Mouse (Mus musculus) liver, postnatal 0 days (tissue): ENCODE data around the gene Prkca.

Source experiments
- CTCF ChIP-seq: sonication (generic); IDR thresholded peaks from 2 replicates; pipeline ENCODE4 v1.5.1; 2016; ENCODE audit warnings: antibody characterized with exemption, low read depth
- EP300 ChIP-seq: IDR thresholded peaks from 2 replicates; pipeline ENCODE4 v1.6.1; 2016; ENCODE audit warnings: antibody characterized with exemption, low read depth, mild to moderate bottlenecking

DNA sequence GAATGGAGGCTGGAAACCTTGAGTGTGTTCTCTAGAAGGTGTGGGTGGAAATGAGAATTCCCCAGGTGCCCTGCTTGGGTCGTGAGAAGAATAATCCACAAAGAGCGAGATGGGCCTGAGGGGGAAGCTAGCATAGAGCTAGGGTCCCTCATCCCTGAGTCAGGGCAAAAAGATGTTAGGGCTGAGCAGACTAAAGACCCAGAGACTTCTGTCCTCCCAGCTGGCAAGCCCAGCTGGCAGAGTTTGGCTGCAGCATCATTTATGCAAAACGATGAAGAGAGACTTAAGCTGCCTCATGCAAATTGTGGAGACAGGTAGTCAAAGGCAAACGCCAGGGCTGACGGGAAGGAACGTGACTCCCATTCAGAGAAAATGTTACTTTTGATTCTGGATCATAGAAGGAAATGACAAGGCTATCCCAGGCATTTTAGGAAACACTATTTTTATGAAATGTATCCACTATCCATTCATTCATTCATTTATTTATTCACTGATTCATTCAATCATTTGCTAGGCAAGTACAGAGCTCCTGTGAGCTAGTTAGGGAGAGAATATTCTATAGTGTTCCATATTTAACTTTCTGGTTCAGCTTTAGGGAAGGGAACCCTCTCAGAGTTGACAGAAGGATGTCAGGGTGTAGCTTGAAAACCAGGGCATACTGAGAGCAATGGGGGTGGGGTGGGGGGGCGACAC lies 139.4 kb downstream of the Prkca start:
- TF ChIP-seq CTCF = no peak
- TF ChIP-seq EP300 = no peak
